Mouse (Mus musculus) telencephalon, adult 2 months (tissue): ENCODE measurements around the gene Fos.
A peak's percentile ranks its signal among the peaks of the same experiment; 100 is the strongest.
"Not testable (repeated sequence)": the region's sequence is repeated elsewhere in the genome, so short reads cannot be mapped to it uniquely, and the experiment has no call there.

Experiments used
- DNase-seq: peaks from one replicate; pipeline ENCODE4 v3.0.0-alpha.2; 2011; ENCODE audit warnings: low read depth, low spot score

The Fos gene

DNA sequence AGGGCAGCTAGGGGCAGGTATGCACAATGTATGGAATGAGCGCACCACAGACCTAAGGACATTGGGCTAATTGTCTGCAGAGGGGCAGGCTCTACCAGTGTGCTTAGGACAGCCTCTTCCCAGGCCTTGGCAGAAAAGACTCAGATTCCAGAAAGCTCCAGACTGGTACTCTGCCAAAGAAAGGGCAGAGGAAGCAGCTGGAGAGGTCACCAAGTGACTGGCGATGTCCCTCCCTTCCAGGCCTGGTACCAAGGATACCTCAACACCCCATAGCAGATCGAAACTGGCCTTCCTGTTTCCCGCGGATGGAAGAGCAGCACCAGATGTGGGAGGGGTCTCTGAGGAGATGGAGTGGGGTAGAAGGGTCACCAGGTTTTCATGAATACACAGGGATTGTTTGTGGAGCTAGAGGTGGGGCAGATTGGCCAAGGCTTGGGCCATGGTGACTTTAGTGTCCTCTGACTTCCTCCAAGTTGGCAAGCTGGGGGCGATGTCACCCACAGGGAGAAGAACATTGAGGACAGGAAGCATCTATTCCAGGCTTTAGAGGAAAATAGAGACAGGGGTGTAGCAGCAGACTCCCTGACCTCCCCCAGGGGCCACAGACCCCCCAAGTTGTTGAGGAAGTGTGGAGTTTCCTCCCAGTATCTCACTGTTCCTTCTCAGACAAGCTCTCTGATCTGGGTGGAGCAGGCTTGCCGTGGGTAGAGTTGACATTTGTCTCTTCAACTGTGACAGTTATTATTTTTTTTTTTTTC is 49.1 kb downstream of the Fos start:
- DNase-seq, result no peak

DNA sequence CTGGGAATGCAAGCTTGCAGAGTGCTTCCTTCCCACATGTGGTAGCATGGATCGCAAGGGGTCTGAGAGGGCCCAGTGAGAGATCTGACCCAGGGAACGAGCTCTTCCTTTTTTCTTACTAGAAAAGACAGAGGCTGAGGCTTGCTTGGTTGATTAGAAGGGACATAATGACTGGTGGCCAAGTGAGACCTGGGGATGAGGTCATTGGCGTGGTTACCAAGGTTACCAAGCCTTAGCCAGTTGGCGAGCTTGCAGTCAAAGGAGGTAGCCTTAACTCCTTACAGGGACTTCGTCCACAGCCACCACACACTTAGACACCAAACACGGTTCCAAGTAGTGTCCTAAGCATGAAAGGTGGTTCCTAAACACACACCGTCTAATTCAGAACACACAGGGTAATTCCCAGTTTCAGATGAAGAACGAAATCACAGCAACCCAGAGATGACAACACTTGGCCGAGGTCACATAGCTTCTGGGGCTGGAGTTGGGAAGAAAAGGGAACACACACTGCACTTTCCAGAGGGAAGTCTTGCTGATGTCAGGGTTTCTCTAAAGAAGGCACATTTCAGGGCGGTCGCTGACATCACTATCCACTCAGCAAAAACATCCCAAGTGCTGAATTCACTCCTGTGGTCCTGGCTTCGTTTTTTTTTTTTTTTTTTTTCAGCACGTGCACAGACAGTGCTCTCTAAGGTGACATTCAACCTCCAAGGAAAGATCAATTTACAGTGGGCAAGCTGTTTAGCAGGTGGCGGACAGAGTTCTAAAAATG is 49.9 kb downstream of the Fos start:
- no peak for DNase-seq

DNA sequence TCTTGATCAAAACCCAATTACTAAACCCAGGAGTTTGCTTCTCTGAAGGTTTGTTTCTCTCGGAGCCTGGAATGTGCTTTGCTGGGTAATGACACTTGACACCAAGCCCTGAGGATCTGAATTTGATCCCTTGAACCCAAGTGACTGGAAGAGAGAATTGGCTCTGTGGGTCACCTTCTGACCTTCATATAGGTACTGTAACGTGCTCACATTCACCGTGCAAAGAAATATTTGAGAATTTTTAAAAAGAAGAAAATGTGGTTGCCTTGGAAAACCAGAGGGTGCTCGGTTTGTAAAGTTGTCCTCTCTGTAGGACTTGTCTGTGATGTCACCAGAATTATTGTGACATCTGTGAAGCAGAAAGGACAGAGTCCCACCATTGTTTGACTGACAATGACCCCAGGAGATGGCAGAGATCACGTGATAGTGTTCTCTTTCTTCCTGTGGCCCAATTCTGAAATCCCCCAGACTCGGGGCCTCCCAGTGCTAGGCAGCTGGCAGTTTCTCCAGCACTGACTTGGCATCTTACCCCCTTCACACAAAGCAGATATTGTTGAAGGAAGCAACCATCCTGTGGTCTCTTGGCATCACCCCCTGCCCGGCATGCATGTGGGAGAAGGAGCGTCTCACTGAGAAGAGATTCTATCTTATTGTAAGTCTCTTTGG is 50.6 kb downstream of the Fos start:
- DNase-seq, result peak; percentile 72

DNA sequence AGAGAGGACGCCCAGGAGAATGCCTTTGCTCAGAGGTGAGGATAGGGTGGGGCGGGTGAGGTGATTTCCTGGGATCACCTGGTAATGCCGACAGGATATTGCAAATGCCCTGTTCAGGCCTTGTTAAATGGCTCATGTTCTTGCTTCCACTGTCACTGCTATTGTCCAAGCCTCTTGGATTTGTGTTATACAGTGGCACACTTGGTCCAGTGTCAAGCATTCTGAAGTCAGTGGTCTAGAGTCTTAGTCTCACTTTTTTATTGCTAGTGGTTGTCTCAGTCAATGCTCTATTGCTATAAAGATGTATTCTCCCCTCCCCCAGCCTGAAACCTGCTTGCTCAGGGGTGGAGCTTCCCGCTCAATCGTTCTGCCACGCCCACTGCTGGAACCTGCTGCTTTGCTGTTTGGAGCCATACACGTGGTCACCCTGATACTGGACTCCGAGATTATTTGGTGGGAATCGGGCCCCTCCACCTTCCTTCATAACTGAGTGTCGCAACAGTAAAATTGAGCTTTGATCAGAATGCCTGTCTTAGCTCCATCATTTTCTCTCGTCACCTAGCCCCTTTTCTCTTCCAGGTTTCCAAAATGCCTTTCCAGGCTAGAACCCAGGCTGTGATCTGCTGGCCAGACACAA is 51.3 kb downstream of the Fos start:
- DNase-seq, result not testable (repeated sequence)
